Mouse (Mus musculus): ENCODE results near the gene Magi1.

- no peak for TF ChIP-seq GATA1 (IDR thresholded peaks at IDR 0.05; ENCODE audit: borderline replicate concordance, low read length)
- TF ChIP-seq FLI1 (IDR thresholded peaks at IDR 0.05; ENCODE audit: low read length): no peak
Observed at GRCm38 (mm10) chr6:94301804-94302203, 18.1 kb upstream of the Magi1 start.

Measured in megakaryocyte, embryonic 14.5 days (primary cell).